Mouse (Mus musculus) layer of hippocampus, adult 8-10 months (tissue): ENCODE data around the gene Klkb1. TPM values are rescaled to one million over a fixed set of nuclear protein-coding genes. Genes with fewer than 3 reads are reported as not detected.
A peak's percentile ranks its signal among the peaks of the same experiment; 100 is the strongest.
"Not testable (repeated sequence)": the region's sequence is repeated elsewhere in the genome, so short reads cannot be mapped to it uniquely, and the experiment has no call there.

ENCODE experiments used
- DNase-seq, 2 experiments: peaks; one replicate each; pipeline ENCODE4 v3.0.0; 2022; ENCODE audit warnings: low spot score in 2 of 2
- total RNA-seq, 4 experiments: library from RNA; stranded (reverse); gene quantifications; 2 replicates each; pipeline ENCODE4 v1.2.4; 2022

Gene Klkb1
- total RNA-seq, result under 1 TPM in 2 of 4 experiments, not detected in 2; 0.11 to 0.13 TPM

GRCm38 (mm10) chr8:45294687-45295086 lies at the start of gene Klkb1:
TSS of gene Klkb1 (minus strand) at chr8:45294859.
- no peak for DNase-seq

DNA sequence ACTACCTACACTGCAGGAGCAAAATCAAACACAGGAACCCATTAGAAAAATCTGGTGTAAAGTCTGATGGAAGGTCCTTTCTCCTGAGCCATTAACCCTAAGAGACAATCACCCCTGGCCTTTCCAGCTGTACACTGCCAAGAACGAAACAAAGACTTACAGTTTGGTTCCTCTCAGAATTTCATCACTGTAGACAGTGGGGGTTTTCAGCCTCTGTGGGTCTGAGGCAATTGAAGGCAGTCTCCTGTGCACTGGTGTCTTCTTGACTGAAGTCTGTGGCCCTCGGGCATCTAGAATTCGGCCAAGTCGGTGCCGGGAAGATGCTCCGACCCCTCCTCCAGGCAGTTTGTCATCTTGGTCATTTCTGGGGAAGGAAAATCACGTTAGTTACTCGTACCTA lies 49.6 kb upstream of the Klkb1 start:
- no peak for DNase-seq

GRCm38 (mm10) chr8:45341630-45342628 lies 47.3 kb upstream of the Klkb1 start:
- DNase-seq, result no peak

DNA sequence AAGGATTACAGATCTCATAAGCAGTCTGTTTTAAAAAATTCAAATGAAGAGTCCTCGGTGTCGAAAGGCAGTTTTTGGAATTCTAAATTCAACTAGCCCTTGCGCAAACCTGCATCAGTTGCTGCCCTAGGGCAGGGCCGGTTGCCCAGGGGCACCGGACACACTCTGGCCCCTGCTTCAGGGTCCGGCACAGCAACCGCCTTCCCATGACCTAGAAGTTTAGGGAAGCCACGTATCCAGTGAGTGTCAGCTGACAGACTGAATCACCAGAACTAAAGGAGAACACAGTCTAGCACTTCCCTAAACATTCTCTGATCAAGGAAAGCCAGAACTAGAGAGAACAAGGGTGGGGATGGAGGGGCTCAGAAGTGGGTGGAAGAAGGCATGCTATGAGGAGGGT lies 38.8 kb upstream of the Klkb1 start:
- DNase-seq, result no peak

DNA sequence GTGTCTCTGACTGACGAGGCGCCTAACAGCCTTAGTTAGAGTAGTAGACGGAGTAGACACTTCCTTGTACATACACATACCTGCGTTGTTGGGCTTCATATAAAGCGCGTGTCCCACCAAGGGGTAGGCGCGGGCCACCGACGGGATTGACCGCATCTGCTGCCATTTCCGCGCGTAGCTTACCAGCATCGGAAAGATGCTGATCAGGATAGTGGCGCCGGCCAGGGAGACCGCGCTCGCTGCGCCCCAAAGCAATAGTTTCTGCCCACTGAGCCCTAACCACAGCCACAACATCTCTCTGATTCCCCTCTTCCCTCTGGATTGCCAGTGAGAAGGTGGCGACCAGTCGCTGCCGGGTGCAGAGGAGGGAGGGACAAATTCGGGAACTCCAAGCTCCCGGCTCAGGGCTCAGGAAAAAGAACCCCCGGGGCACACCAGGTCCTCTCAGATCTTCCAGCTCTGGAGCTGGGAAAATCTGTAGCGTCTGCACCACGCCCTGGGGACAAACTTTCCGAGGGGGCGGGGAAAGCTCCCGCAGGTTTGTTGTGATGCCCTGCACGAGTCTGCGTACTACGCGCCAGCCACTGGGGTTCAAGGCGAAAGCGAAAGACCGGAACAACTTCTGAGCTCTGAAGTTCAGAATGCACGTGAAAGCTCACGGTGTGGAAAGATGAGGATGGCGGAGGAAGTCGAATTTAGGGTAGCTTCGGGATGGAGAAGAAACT lies 38.2 kb upstream of the Klkb1 start, which contains the start of gene Cyp4v3:
Gene Cyp4v3 (minus strand): TSS at position 532 of the 725 bp plus-strand sequence.
- DNase-seq, result peak; percentile 13 to 37

DNA sequence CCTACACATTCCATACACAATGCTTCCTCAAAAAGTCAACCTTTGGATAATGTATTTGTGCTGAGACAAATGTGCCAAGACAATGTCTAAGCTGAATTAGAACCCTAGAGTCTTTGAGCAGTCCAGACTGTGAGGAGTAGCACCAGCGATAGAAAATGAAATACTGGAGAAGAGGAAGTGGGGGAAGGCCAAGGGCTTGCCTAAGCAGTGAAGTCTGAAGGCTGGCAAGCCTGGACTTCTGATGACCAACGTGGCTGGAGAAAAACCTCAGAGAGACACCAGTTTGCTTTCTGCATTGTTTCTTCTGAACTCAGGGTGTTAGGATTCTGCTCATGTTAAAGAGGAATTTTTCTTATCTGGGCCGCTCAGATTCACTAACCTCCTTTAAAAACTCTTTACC lies 36.2 kb upstream of the Klkb1 start:
- no peak for DNase-seq

DNA sequence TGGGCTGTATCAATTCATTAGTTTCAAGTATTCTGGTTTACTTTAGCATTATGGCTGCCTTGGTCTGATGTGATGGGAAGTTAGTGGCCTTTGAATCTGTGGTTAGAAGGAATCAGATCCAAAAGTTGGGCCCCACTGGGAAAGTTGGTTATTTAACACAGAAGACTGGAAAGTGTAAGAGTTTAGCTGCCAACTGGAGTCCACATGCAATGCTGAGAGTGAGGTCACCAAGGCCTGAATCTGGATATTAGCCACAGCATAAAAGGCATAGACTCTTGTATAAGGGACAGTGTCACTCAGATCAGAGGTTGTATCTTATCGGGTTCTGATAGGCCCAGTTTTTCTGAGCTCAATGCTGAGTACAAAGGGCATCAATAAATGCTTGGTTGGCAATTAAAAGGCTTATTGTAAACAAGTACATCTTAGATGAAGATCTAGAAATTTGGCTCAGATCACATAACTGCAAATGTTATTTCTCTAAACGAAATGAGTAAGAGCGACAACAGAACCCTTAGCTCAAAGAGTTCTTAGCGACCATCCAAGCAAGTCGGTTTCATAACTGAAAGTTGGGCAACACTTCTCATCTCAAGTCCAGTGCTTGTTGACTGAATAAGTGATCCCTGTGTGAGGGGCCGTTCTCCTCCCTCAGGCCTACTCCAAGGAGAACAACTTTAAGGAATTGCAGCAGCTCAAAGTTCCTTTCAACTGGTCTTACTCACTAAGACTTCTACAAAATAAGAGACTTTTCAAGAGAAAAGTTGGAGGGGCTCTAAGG lies 34.7 kb upstream of the Klkb1 start:
- DNase-seq, result no peak

- DNase-seq, result not testable (repeated sequence)
These were observed 32.4 kb upstream of the Klkb1 start for GRCm38 (mm10) chr8:45327076-45327475.

GRCm38 (mm10) chr8:45324151-45324550 lies 29.5 kb upstream of the Klkb1 start:
- DNase-seq, result no peak

DNA sequence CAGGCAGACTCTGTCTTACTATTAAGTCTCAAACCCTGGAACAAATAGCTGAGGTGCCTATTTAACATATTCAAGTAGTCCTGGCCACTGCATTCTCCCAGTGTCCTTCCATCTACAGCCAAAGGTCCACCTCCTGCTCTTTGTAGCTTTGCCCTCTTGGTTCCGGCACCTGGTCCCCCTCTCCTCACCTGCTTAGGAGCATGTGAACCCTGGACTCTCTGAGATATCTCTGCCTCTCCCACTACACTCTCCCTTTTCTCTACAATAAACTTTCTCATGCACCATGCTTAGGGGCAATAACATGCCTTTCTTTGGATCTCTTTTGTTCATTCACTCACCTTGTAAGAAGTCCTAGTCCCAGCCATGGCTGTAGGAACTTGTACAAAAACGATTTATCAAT lies 26.7 kb upstream of the Klkb1 start:
- no peak for DNase-seq

DNA sequence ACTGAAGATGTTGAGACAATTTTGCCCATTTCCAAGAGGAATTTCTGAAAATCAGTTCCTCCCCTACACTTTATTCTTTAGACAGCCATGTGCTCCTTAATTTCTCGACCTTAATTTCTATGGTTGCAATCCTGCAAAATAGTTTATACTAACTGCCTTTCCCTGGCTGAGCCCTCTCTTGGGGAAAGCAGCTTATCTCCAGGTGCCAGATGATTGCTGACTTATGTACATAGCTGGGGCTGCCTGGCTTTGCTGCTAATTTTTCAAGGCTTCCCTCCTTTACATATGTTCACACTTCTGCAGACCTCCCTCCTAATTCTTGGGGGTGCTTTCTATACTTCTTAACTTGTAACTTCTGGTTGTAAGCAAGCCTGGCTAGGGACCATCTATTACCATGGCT lies 26.3 kb upstream of the Klkb1 start:
- no peak for DNase-seq

DNA sequence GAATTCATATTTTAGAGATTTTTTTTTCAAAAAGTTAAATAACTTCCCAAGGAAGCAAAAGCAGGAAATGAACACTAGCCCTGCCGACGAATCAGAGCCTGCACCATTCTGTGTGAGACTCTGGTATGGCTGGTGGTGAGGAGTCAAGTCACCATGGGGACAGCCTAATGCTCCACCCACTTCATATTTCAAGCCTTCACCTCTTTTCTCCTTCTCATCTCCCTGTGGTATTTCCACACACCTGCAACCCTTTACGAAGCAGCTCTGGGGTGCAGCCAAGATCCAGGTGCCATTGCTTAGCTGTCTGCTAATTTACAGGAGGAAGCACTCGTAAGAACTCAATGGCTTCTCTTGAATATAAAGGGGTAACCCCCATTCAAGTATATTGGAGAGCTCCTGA lies 16.3 kb upstream of the Klkb1 start:
- DNase-seq, result no peak

GRCm38 (mm10) chr8:45308366-45308765 lies 13.7 kb upstream of the Klkb1 start, which contains the start of gene Gm45753:
TSS of gene Gm45753 (minus strand) at chr8:45308466.
- DNase-seq, result no peak

DNA sequence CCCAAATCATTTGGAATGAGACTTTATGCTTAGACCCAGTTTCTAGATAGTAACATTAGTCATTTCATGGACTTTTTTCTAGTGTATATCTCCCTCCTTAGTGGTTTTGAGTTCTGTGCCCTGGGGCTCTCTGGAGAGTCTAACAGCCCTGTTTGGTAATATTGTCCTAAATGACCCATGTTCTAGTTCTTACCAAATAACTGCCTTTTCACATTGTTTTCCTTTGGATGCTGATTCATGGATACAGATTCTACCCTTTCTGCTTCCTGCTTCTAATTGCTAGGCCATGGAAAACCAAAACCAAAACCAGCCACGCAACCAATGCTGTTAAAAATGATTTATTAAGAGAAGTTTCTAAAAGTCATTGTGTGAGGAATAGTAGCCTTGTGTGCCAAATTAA lies 10.8 kb upstream of the Klkb1 start:
- DNase-seq, result no peak

- no peak for DNase-seq
These were observed 9.7 kb upstream of the Klkb1 start for GRCm38 (mm10) chr8:45304354-45304753.

DNA sequence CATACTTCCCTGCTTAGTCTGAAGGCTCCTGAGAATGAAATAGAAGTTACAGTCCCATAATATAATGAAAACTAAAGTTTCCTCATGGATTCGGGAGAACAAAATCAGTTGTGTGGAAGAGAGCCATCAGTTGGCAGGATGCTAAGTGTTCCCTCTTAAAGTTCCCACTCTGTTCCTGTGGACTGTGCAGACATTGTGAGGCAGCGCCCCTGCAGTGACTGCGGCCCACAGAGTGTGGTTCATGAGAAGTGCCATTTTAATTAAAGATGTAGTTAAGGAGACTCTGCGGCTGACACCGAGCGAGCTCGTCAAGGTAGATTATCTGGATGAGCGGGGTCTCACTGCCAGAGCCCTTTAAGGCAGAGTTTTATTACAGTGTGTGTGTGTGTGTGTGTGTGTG lies 7.7 kb upstream of the Klkb1 start:
- no peak for DNase-seq

GRCm38 (mm10) chr8:45295276-45295675 lies 617 bp upstream of the Klkb1 start:
- DNase-seq, result no peak

DNA sequence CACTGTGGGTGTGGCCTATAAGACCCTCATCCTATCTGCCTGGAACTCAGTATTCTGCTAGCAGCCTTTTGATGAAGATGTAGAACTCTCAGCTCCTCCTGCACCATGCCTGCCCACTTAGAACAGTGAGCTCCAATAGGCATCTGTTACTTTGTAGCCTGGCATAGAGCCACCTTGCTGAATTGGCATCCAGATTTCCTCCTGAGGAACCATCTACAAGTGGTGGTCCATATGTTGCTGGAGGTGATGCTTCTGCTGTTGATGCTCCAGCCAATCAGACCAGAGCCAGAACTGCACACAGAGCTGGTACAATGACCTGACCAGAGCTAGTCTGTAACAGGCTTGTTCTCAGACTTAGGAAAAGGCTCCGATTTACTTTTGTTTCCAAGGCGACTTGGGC lies 2.9 kb downstream of the Klkb1 start:
- peak; percentile 58 to 78 for DNase-seq

DNA sequence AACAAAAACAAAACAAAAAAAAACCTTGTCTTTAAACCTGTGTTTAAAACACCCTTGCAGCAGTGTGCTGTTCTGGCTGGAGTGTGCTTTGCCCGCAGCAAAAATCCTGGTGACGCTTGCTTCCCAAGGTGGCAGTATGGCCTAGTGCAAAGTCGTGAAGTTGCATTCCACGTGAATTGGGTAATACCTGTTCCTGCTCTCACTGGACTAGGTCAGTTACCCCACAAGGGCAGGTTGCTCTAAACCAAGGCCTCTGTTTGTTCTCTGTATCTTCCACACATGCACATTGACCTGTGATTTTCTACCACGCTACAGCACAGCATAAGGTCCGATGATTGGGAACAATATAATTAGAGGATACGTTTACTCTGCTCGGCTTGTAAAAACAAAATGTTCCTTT lies 13.0 kb downstream of the Klkb1 start:
- no peak for DNase-seq

DNA sequence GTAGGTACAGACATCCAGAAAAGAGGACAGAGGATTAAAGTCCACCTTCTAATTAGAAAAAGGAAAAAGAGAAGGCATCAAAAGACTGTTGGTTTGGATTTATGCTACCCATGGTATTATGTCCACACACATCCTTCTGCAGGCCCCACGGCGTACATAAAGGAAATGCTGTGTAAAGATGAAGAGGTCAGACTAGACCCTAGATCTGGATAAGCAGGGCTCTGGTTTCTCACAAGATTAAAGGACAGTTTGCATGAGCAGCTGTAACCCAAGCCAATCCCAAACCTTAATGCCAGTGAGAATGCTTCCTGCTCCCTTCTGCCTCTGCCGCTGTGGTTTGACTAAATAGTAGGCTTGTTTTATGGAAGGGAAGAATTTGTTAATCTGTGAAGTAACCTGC lies 17.2 kb downstream of the Klkb1 start:
- DNase-seq, result no peak

- DNase-seq, result no peak
These were observed 20.3 kb downstream of the Klkb1 start for GRCm38 (mm10) chr8:45274317-45274716.

GRCm38 (mm10) chr8:45269056-45269455 lies 25.6 kb downstream of the Klkb1 start:
- no peak for DNase-seq
